Mouse (Mus musculus): ENCODE data around the gene Coq4.

Coq4 gene

DNA sequence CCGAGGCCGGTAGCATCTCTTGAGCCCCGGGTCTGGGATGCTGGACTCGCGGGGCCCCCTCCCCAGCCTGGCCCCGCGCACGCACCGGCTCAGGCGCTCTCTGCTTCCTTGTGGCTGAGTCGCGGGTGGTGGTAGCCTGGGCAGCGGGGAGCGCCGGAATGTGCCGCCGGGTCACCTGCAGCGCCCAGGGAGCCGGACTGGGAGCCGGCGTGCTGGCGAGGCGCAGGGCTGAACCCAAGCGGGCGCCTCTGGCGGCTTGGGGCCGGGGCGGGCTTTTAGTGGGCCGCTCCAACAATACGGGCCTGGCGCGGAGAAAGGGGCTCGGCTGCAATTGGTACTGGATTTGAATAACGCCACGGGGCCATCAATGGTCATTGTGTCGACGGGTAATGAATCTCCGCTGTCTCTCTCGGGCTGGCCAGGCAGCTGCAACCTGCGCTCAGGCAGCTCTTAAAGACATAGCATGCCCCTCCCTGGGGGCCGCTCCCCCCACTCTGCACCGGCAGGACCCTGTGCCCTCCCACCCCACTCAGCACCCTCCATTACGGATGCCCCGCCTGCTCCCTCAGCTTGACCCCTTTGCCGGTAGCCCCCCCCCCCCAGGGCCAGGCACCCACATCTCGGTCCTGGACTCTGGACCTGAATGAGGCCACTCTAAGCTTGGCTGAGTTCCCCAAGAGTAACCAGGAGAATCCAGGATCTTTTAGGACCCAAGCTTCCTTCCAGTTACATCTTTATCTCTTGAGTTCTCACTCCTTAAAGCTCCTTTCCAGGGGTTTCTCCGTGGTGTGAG lies 59.0 kb downstream of the Coq4 start:
- no peak for DNase-seq (ENCODE audit: low spot score)

DNA sequence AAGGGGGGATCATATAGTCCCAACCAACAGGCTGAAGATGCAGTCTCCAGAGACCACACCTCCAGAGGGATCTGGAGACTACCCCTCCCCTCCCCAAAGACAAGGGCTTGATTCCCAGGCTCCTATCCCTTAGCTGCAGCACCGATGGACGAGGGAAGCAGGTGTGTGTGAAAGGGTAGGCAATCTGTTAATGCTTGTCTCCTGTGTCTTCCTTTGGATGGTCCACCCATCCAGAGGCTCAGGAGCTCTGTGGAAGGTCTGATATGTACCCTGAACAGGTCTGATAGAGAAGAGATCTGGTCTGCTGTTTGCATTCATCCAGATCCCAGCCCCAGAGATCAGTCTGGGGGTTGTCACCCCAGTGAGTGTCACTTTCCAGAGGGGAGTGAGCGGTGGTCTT lies 59.6 kb downstream of the Coq4 start:
- no peak for DNase-seq (ENCODE audit: low spot score)
